Mouse (Mus musculus) retina, postnatal 7 days (tissue): ENCODE results near the gene Tmem238l.
A peak's percentile ranks its signal among the peaks of the same experiment; 100 is the strongest.

ENCODE experiments used
- DNase-seq: peaks from one replicate; pipeline ENCODE4 v3.0.0-alpha.2; 2012; ENCODE audit warnings: low read depth, low spot score

The Tmem238l gene

GRCm38 (mm10) chr11:66956303-66956702 is at the start of gene Tmem238l:
Tmem238l (plus strand) TSS chr11:66956638.
- DNase-seq: no peak

GRCm38 (mm10) chr11:66911811-66912210 is 44.6 kb upstream of the Tmem238l start, which contains the start of gene Pirt:
Pirt (plus strand) TSS chr11:66911981.
- DNase-seq: no peak

- no peak for DNase-seq
Measured at GRCm38 (mm10) chr11:66912531-66913458, 43.6 kb upstream of the Tmem238l start.

- DNase-seq: peak; percentile 31
Measured at GRCm38 (mm10) chr11:66914249-66914648, 42.2 kb upstream of the Tmem238l start.

- DNase-seq: no peak
Measured at GRCm38 (mm10) chr11:66920012-66920411, 36.4 kb upstream of the Tmem238l start.

- DNase-seq: no peak
Measured at GRCm38 (mm10) chr11:66924095-66924823, 32.2 kb upstream of the Tmem238l start.

GRCm38 (mm10) chr11:66928311-66928710 is 28.1 kb upstream of the Tmem238l start:
- DNase-seq: no peak

GRCm38 (mm10) chr11:66932827-66933599 is 23.4 kb upstream of the Tmem238l start:
- DNase-seq: no peak

- DNase-seq: no peak
Measured at GRCm38 (mm10) chr11:66934428-66935173, 21.8 kb upstream of the Tmem238l start.

GRCm38 (mm10) chr11:66942011-66942410 is 14.4 kb upstream of the Tmem238l start:
- DNase-seq: no peak

- DNase-seq: no peak
Measured at GRCm38 (mm10) chr11:66945224-66945767, 11.1 kb upstream of the Tmem238l start.

GRCm38 (mm10) chr11:66946521-66946920 is 9.9 kb upstream of the Tmem238l start:
- no peak for DNase-seq

GRCm38 (mm10) chr11:66946922-66947321 is 9.5 kb upstream of the Tmem238l start:
- DNase-seq: no peak

GRCm38 (mm10) chr11:66960797-66961196 is 4.4 kb downstream of the Tmem238l start:
- DNase-seq: no peak

- no peak for DNase-seq
Measured at GRCm38 (mm10) chr11:66961447-66962176, 5.2 kb downstream of the Tmem238l start.

GRCm38 (mm10) chr11:66963462-66963861 is 7.0 kb downstream of the Tmem238l start:
- no peak for DNase-seq

- no peak for DNase-seq
Measured at GRCm38 (mm10) chr11:66966500-66967116, 10.2 kb downstream of the Tmem238l start.

GRCm38 (mm10) chr11:66968575-66968974 is 12.1 kb downstream of the Tmem238l start:
- no peak for DNase-seq

GRCm38 (mm10) chr11:66973507-66973906 is 17.1 kb downstream of the Tmem238l start:
- no peak for DNase-seq
